In genomic region chr4:138494905-138495304, GRCm38 (mm10) we compare ENCODE assay signal across 8 mouse cellular contexts. TPM values are rescaled to one million over a fixed set of nuclear protein-coding genes. Genes with fewer than 3 reads are reported as not detected.
DNase-seq lines count a peak whose midpoint lies in the region; ATAC-seq and TF ChIP-seq lines count a peak whose summit lies in the region.

No protein-coding gene starts in this region.

- ATAC-seq in heart, embryonic 12.5 days (ENCODE audit: insufficient number of reproducible peaks, low FRiP score) = no peak
- peak; percentile 82 for ATAC-seq in hindbrain, embryonic 11.5 days (ENCODE audit: low FRiP score)
- ATAC-seq in stomach, postnatal 0 days (ENCODE audit: low FRiP score, low TSS enrichment) = peak; percentile 47; the same call in 1 of the 2 replicates
- ATAC-seq in inflammation-experienced regulatory T-cells, adult 6 months = no peak

- no peak overlapping the region for H3K27ac ChIP-seq in heart, embryonic 12.5 days (ENCODE audit: poor library complexity, severe bottlenecking)
- H3K27ac ChIP-seq in embryonic facial prominence, embryonic 10.5 days (replicated peaks) = peak overlapping the region; percentile 25
- H3K27ac ChIP-seq in hindbrain, embryonic 11.5 days (ENCODE audit: low read depth, low read length) = peak overlapping the region; percentile 63
- peak overlapping the region; percentile 40 for H3K27ac ChIP-seq in stomach, postnatal 0 days (replicated peaks)

- WGBS in heart, embryonic 12.5 days = 24% methylated on average over 5 of the region's 5 CpGs
- WGBS in embryonic facial prominence, embryonic 10.5 days = 21% methylated on average over 5 of the region's 5 CpGs
- WGBS in hindbrain, embryonic 11.5 days = 10% methylated on average over 5 of the region's 5 CpGs
- WGBS in stomach, postnatal 0 days = 29% methylated on average over 5 of the region's 5 CpGs

- H3K9ac ChIP-seq in heart, embryonic 12.5 days = no peak overlapping the region
- H3K9ac ChIP-seq in hindbrain, embryonic 11.5 days (ENCODE audit: low read depth, low read length) = no peak overlapping the region
- no peak overlapping the region for H3K9ac ChIP-seq in stomach, postnatal 0 days (ENCODE audit: low read length)

- no peak overlapping the region for H3K4me3 ChIP-seq in heart, embryonic 12.5 days
- H3K4me3 ChIP-seq in embryonic facial prominence, embryonic 10.5 days = no peak overlapping the region
- no peak overlapping the region for H3K4me3 ChIP-seq in hindbrain, embryonic 11.5 days (ENCODE audit: low read depth, low read length)
- no peak overlapping the region for H3K4me3 ChIP-seq in stomach, postnatal 0 days (ENCODE audit: low read depth, low read length)

- TF ChIP-seq CTCF in stomach, postnatal 0 days (IDR thresholded peaks at IDR 0.05; ENCODE audit: low read depth) = no peak

- H3K36me3 ChIP-seq in heart, embryonic 12.5 days = no peaks in the 10 kb centered on the region
- H3K36me3 ChIP-seq in embryonic facial prominence, embryonic 10.5 days (replicated peaks) = no peaks in the 10 kb centered on the region
- no peaks in the 10 kb centered on the region for H3K36me3 ChIP-seq in hindbrain, embryonic 11.5 days (ENCODE audit: control insufficient read depth, insufficient read depth, low read length)
- H3K36me3 ChIP-seq in stomach, postnatal 0 days (ENCODE audit: control insufficient read depth, insufficient read depth, low read length) = no peaks in the 10 kb centered on the region

- DNase-seq in heart, adult 18-20 months = peak; percentile 40 to 54
- peak; percentile 58 for DNase-seq in embryonic facial prominence, embryonic 10.5 days (ENCODE audit: low spot score)
- DNase-seq in hindbrain, embryonic 11.5 days (ENCODE audit: low spot score) = peak; percentile 74
- peak; percentile 70 for DNase-seq in mesoderm, embryonic 11.5 days (ENCODE audit: low read depth, low spot score)
- DNase-seq in stomach, postnatal 0 days (ENCODE audit: low spot score) = no peak
- no peak for DNase-seq in kidney, postnatal 25 days

- H3K27me3 ChIP-seq in heart, embryonic 12.5 days (replicated peaks) = peaks cover 65% of the 10 kb centered on the region
- H3K27me3 ChIP-seq in embryonic facial prominence, embryonic 10.5 days (replicated peaks; ENCODE audit: low read depth, poor library complexity, severe bottlenecking) = peaks cover 33% of the 10 kb centered on the region
- H3K27me3 ChIP-seq in hindbrain, embryonic 11.5 days (ENCODE audit: control insufficient read depth, insufficient read depth, low read length) = no peaks in the 10 kb centered on the region
- H3K27me3 ChIP-seq in stomach, postnatal 0 days (ENCODE audit: control insufficient read depth, insufficient read depth, low read length) = no peaks in the 10 kb centered on the region

- TF ChIP-seq EP300 in stomach, postnatal 0 days (optimal IDR thresholded peaks at IDR 0.05) = no peak

- H3K9me3 ChIP-seq in heart, embryonic 12.5 days (replicated peaks) = no peaks in the 10 kb centered on the region
- no peaks in the 10 kb centered on the region for H3K9me3 ChIP-seq in embryonic facial prominence, embryonic 10.5 days
- H3K9me3 ChIP-seq in hindbrain, embryonic 11.5 days (ENCODE audit: control insufficient read depth, low read length) = no peaks in the 10 kb centered on the region
- H3K9me3 ChIP-seq in stomach, postnatal 0 days (ENCODE audit: control insufficient read depth, low read length) = no peaks in the 10 kb centered on the region

- H3K4me1 ChIP-seq in heart, embryonic 12.5 days (replicated peaks) = peaks cover 36% of the 10 kb centered on the region
- peaks cover 46% of the 10 kb centered on the region for H3K4me1 ChIP-seq in embryonic facial prominence, embryonic 10.5 days
- peaks cover 13% of the 10 kb centered on the region; the same call in 1 of the 2 replicates for H3K4me1 ChIP-seq in hindbrain, embryonic 11.5 days (replicated peaks; ENCODE audit: control insufficient read depth, insufficient read depth, low read length)
- peaks cover 3% of the 10 kb centered on the region; the same call in 1 of the 2 replicates for H3K4me1 ChIP-seq in stomach, postnatal 0 days (replicated peaks; ENCODE audit: control insufficient read depth, insufficient read depth)

- H3K4me2 ChIP-seq in heart, embryonic 12.5 days = no peak overlapping the region
- H3K4me2 ChIP-seq in hindbrain, embryonic 11.5 days (replicated peaks; ENCODE audit: low read depth, low read length) = no peak overlapping the region
- H3K4me2 ChIP-seq in stomach, postnatal 0 days (replicated peaks; ENCODE audit: low read depth) = no peak overlapping the region

RNA-seq across cellular contexts. Expression of gene Camk2n1, which starts 40.8 kb away (rescaled TPM):
- 10 to 100 TPM; 12.3 to 12.6 TPM for total RNA-seq in heart, adult 18-20 months (2021)
- 1.1 and 1.4 TPM in 2 replicates for polyA plus RNA-seq in heart, embryonic 12.5 days (2016; fragmentation: Nextera tagmentation; extraction: Ambion mirVana)
- polyA plus RNA-seq in embryonic facial prominence, embryonic 10.5 days (2016; fragmentation: Nextera tagmentation; extraction: Ambion mirVana) = 1.1 and 1.2 TPM in 2 replicates
- 6.0 and 6.4 TPM in 2 replicates for polyA plus RNA-seq in hindbrain, embryonic 11.5 days (2014; fragmentation: Nextera tagmentation; extraction: Ambion mirVana)
- polyA plus RNA-seq in stomach, postnatal 0 days (2015; fragmentation: Nextera tagmentation; extraction: Ambion mirVana) = 4.5 and 4.8 TPM in 2 replicates
- polyA plus RNA-seq in inflammation-experienced regulatory T-cells, adult 6 months (2017; shearing (Covaris generic)) = 1 to 10 TPM; 1.0 to 2.1 (median 1.2) TPM

Comparison
In these comparisons a context has a peak if more than half of its experiments do, and no peak if none do; other contexts are left out.
1. DNase-seq: peak in heart, adult 18-20 months (2 of 2), embryonic facial prominence, embryonic 10.5 days (single experiment), hindbrain, embryonic 11.5 days (single experiment) and mesoderm, embryonic 11.5 days (single experiment); none in stomach, postnatal 0 days (single experiment) and kidney, postnatal 25 days (0 of 2).
2. ATAC-seq: peak in hindbrain, embryonic 11.5 days (single experiment) and stomach, postnatal 0 days (single experiment); none in heart, embryonic 12.5 days (single experiment) and inflammation-experienced regulatory T-cells, adult 6 months (single experiment).